ENCODE assay signal across 20 mouse cellular contexts in the genomic region with DNA sequence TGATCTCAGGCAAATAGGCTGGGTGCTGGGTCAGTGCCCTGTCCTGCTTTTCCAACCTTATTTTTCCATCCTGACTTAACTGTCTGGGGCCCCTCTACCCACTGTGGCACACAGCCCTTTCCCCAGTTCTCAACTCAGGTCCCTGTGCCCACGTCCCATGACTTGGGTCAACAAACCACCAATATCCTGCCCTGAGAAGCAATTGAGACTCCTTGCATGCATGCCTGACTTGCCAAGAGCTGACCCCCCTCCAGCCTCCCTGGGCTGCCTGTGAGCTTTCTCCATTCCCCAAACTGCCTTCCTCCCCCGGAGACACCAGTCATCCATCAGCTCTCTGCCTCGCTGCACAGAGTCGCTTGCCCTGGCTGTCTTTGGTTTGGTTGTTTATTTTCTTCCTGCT. TPM values are rescaled to one million over a fixed set of nuclear protein-coding genes. Genes with fewer than 3 reads are reported as not detected.
"Had no signal": no experiment of that assay in that cellular context is flagged by ENCODE, and none has a peak within 500 bp of the region (broad histone marks: within the 10 kb centered on the region; RNA-seq: fewer than 3 reads in every experiment).

No protein-coding gene starts in this region.

- DNase-seq: lung, embryonic 14.5 days; lung, postnatal 10 days; lung, postnatal 4 days; midbrain, embryonic 14.5 days; retina, postnatal 1 day; right cerebral cortex, adult 18-20 months; right cerebral cortex, postnatal 25 days; right cerebral cortex, postnatal 4 days; spleen, adult 18-20 months; thymus, adult 18-20 months; thymus, postnatal 14 days; thymus, postnatal 36 days had no signal

- ATAC-seq: midbrain, embryonic 16.5 days had no signal

- H3K9me3 ChIP-seq: midbrain, embryonic 10.5 days; midbrain, embryonic 12.5 days; neural tube, embryonic 13.5 days; neural tube, embryonic 15.5 days had no signal

- H3K4me2 ChIP-seq: lung, embryonic 14.5 days; midbrain, embryonic 12.5 days; neural tube, embryonic 13.5 days; neural tube, embryonic 15.5 days had no signal

- H3K9ac ChIP-seq: lung, embryonic 14.5 days; midbrain, embryonic 12.5 days; neural tube, embryonic 13.5 days; neural tube, embryonic 15.5 days had no signal

- H3K27ac ChIP-seq: midbrain, embryonic 10.5 days; midbrain, embryonic 12.5 days; neural tube, embryonic 13.5 days; neural tube, embryonic 15.5 days had no signal

- H3K4me3 ChIP-seq: midbrain, embryonic 10.5 days; midbrain, embryonic 12.5 days; myocyte; neural tube, embryonic 13.5 days; neural tube, embryonic 15.5 days had no signal

- H3K27me3 ChIP-seq: midbrain, embryonic 12.5 days; neural tube, embryonic 13.5 days; neural tube, embryonic 15.5 days had no signal

- H3K36me3 ChIP-seq: midbrain, embryonic 10.5 days; midbrain, embryonic 12.5 days; neural tube, embryonic 13.5 days; neural tube, embryonic 15.5 days had no signal

- H3K4me1 ChIP-seq: midbrain, embryonic 12.5 days; neural tube, embryonic 13.5 days; neural tube, embryonic 15.5 days had no signal

RNA-seq across cellular contexts. Expression of gene Syndig1l, which starts 28.4 kb away (rescaled TPM):
- polyA plus RNA-seq: lung, embryonic 14.5 days; lung, embryonic 16.5 days; myocyte; small intestine, adult 2 months had no signal
